Mouse (Mus musculus) hindbrain, postnatal 0 days (tissue): ENCODE data around the gene Atp8a2. TPM values are rescaled to one million over a fixed set of nuclear protein-coding genes. Genes with fewer than 3 reads are reported as not detected.

Experiments
- ATAC-seq: fragments of 200-750 bp; cut with Nextera tagmentation; 2 replicates; pipeline ENCODE4 v1.8.0; 2017; ENCODE audit warnings: mild to moderate bottlenecking, moderate TSS enrichment, moderate library complexity
- DNase-seq: peaks from one replicate; pipeline ENCODE4 v3.0.0-alpha.2; 2015; ENCODE audit warnings: low spot score
- H3K27ac ChIP-seq: fragments of 300-500 bp; sonication (generic); 2 replicates; pipeline ENCODE4 v1.5.1; 2014; ENCODE audit warnings: mild to moderate bottlenecking
- H3K27me3 ChIP-seq: fragments of 300-500 bp; sonication (generic); 2 replicates; pipeline ENCODE4 v1.6.1; 2014; ENCODE audit warnings: low read length, mixed read lengths; ENCODE audit not compliant: insufficient read depth
- H3K36me3 ChIP-seq: fragments of 300-500 bp; sonication (generic); 2 replicates; pipeline ENCODE4 v1.6.1; 2014; ENCODE audit warnings: low read length, mixed read lengths; ENCODE audit not compliant: insufficient read depth
- H3K4me1 ChIP-seq: fragments of 300-500 bp; sonication (generic); 2 replicates; pipeline ENCODE4 v1.6.1; 2014; ENCODE audit warnings: antibody characterized with exemption, low read length, mixed read lengths; ENCODE audit not compliant: insufficient read depth
- H3K4me2 ChIP-seq: fragments of 300-500 bp; sonication (generic); 2 replicates; pipeline ENCODE4 v1.6.1; 2014; ENCODE audit warnings: low read depth, mild to moderate bottlenecking, low read length, moderate library complexity, mixed read lengths
- H3K4me3 ChIP-seq: fragments of 300-500 bp; sonication (generic); 2 replicates; pipeline ENCODE4 v1.5.1; 2014; ENCODE audit warnings: low read length
- H3K9ac ChIP-seq: fragments of 300-500 bp; sonication (generic); replicated peaks from 2 replicates; pipeline ENCODE4 v1.6.1; 2014; ENCODE audit warnings: mild to moderate bottlenecking, low read length, moderate library complexity, mixed read lengths
- H3K9me3 ChIP-seq: fragments of 300-500 bp; sonication (generic); 2 replicates; pipeline ENCODE4 v1.6.1; 2016; ENCODE audit warnings: low read length, mixed read lengths
- CTCF ChIP-seq: IDR thresholded peaks from 2 replicates; pipeline ENCODE4 v1.5.1; 2016; ENCODE audit warnings: antibody characterized with exemption, control low read depth, low read depth
- WGBS: fragments of 180-500 bp; shearing (Covaris S2); extraction: QIAGEN DNeasy Blood & Tissue Kit; methylation state at CpG from one replicate; pipeline ENCODE4 v1.1.7; 2014; 5-methylcytosine and 5-hydroxymethylcytosine counted together
- polyA plus RNA-seq: library from polyadenylated mRNA; unstranded; fragments of >200 nt; fragmentation: Nextera tagmentation; extraction: Ambion mirVana; gene quantifications from 2 replicates; pipeline ENCODE4 v1.2.1, GENCODE M21; 2015
- total RNA-seq: library from RNA; depleted of rRNA; stranded (reverse); fragments of >200 nt; gene quantifications from 2 replicates; pipeline ENCODE4 v1.2.3, GENCODE M21; 2014

Gene Atp8a2
- total and polyA plus RNA-seq, 2 experiments from 2014 or later: 29.1 to 41.7 TPM

- Histone ChIP-seq H3K4me2 (no peak overlapping the region), H3K27me3 (no peaks in the 10 kb centered on the region), H3K36me3 (no peaks in the 10 kb centered on the region), H3K4me1 (no peaks in the 10 kb centered on the region), H3K9me3 (no peaks in the 10 kb centered on the region), H3K9ac (no peak overlapping the region), H3K27ac (no peak overlapping the region), H3K4me3 (no peak overlapping the region)
- DNase-seq (no peak), ATAC-seq (no peak)
- no peak for TF ChIP-seq CTCF
- 93% methylated on average over 5 of the region's 5 CpGs for WGBS
Measured at GRCm38 (mm10) chr14:59964569-59964968, 232.4 kb downstream of the Atp8a2 start.

DNA sequence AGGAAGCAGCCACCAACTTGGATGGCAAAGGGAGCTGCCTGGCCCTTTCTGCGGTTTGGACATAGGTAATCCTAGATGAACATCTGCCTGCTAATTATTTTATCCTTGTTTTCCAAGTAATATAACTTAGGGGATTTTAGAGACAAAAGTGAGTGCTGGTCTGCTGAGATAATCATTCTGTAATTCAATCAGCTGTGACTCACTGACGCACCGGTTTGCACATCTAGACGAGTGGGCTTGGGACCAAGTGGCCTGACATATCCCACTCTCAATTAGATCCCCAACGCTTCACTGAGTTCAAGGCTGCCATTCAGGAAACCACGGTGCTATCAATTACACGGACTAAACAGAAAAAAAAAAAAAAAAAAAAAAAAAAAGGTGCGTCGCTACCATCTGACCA, 236.0 kb downstream of the Atp8a2 start:
- Histone ChIP-seq H3K9me3 (no peaks in the 10 kb centered on the region), H3K4me3 (no peak overlapping the region), H3K27me3 (no peaks in the 10 kb centered on the region), H3K4me1 (no peaks in the 10 kb centered on the region), H3K4me2 (no peak overlapping the region), H3K9ac (no peak overlapping the region), H3K27ac (no peak overlapping the region), H3K36me3 (no peaks in the 10 kb centered on the region)
- WGBS: 32% methylated on average over 9 of the region's 9 CpGs
- TF ChIP-seq CTCF: no peak
- ATAC-seq (no peak), DNase-seq (no peak)

GRCm38 (mm10) chr14:59960214-59960890, 236.6 kb downstream of the Atp8a2 start:
- DNase-seq (no peak), ATAC-seq (0 out of 2 replicates have a peak, but pooled peaks have one; percentile 27)
- H3K36me3 ChIP-seq: no peaks in the 10 kb centered on the region
- no peaks in the 10 kb centered on the region for H3K9me3 ChIP-seq
- no peak overlapping the region for H3K9ac ChIP-seq
- no peaks in the 10 kb centered on the region for H3K27me3 ChIP-seq
- H3K4me1 ChIP-seq: no peaks in the 10 kb centered on the region
- TF ChIP-seq CTCF: no peak
- no peak overlapping the region for H3K27ac ChIP-seq
- whole genome bisulfite sequencing: 53% methylated on average over 9 of the region's 9 CpGs
- no peak overlapping the region for H3K4me3 ChIP-seq
- H3K4me2 ChIP-seq: no peak overlapping the region

DNA sequence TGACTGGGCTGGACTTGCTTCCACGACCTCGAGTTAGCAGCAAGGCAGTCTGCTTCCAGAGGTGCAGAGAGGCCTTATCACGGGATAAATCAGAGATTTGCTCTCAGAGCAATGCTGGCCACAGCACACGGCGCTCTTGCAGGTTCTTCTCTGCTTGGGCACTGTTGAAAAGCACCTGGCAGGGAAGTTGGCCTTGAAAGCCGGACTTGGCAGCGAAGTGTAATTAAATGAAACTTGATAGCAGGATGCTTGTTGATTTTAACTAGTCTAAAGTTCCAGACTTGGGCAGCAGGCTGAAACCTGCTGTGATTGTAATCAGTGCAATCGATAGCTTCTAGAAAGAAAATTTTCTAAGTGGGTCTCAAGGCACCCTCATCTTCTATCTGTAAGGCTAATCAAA, 237.3 kb downstream of the Atp8a2 start:
- DNase-seq: no peak
- Histone ChIP-seq H3K4me1 (no peaks in the 10 kb centered on the region), H3K4me3 (no peak overlapping the region), H3K9ac (no peak overlapping the region), H3K4me2 (no peak overlapping the region), H3K36me3 (no peaks in the 10 kb centered on the region), H3K27me3 (no peaks in the 10 kb centered on the region), H3K9me3 (no peaks in the 10 kb centered on the region), H3K27ac (no peak overlapping the region)
- no peak for ATAC-seq
- no peak for TF ChIP-seq CTCF
- WGBS: 63% methylated on average over 8 of the region's 8 CpGs

DNA sequence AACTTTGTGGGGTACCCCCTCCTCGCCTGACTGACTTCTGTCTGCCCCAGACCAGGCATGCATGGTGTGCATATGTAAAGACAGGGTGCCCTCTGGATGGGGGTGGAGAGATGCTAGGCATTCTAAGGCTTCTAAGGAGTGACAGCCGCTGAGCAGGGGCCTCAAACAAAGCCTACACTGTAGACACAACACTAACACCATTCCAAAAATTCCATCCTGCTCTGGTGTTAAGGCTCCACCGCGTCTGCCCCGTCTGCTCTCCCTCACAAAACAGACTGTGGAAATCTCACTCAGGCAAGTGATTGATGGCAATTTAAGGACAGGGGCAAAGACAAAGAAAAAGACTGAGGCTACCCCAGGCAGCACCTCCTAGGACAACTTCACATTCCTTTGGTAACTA, 247.0 kb downstream of the Atp8a2 start:
- no peaks in the 10 kb centered on the region for H3K4me1 ChIP-seq
- H3K27me3 ChIP-seq: no peaks in the 10 kb centered on the region
- no peak overlapping the region for H3K4me3 ChIP-seq
- 17% methylated on average over 5 of the region's 5 CpGs for WGBS
- H3K9me3 ChIP-seq: no peaks in the 10 kb centered on the region
- ATAC-seq (no peak), DNase-seq (no peak)
- no peaks in the 10 kb centered on the region for H3K36me3 ChIP-seq
- TF ChIP-seq CTCF: no peak
- no peak overlapping the region for H3K27ac ChIP-seq
- H3K4me2 ChIP-seq: no peak overlapping the region
- H3K9ac ChIP-seq: no peak overlapping the region

- ATAC-seq (peak; percentile 90), DNase-seq (peak; percentile 90)
- H3K4me2 ChIP-seq: no peak overlapping the region
- no peaks in the 10 kb centered on the region for H3K27me3 ChIP-seq
- H3K4me1 ChIP-seq: no peaks in the 10 kb centered on the region
- no peak overlapping the region for H3K27ac ChIP-seq
- WGBS: 38% methylated on average over 7 of the region's 7 CpGs
- peak; percentile 90 for TF ChIP-seq CTCF
- H3K9ac ChIP-seq: no peak overlapping the region
- no peaks in the 10 kb centered on the region for H3K36me3 ChIP-seq
- H3K9me3 ChIP-seq: no peaks in the 10 kb centered on the region
- no peak overlapping the region for H3K4me3 ChIP-seq
Measured at GRCm38 (mm10) chr14:59942864-59943611, 253.9 kb downstream of the Atp8a2 start.

DNA sequence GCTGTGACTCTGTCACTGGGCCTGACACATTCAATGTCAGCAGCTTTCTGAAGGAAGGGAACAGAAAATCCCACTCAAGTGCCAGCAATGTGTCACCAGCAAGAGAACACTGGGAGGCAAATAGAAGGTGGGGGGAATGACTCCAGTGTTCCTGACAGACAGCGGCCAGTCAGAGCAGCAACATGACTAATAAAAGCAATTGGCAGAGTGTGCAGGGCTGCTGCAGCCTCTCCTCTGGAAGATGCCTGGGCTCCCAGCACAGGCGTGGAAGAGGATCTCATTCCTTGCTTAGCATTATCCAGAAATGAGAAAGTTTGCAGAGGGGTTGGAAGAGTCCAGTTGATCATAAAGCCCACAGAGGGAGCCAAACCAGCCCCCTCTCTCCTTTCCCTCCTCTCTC, 254.8 kb downstream of the Atp8a2 start:
- no peak overlapping the region for H3K4me3 ChIP-seq
- TF ChIP-seq CTCF: no peak
- DNase-seq (no peak), ATAC-seq (no peak)
- no peaks in the 10 kb centered on the region for H3K4me1 ChIP-seq
- H3K9ac ChIP-seq: no peak overlapping the region
- no peak overlapping the region for H3K27ac ChIP-seq
- no peaks in the 10 kb centered on the region for H3K27me3 ChIP-seq
- no peaks in the 10 kb centered on the region for H3K36me3 ChIP-seq
- 65% methylated on average over 2 of the region's 2 CpGs for WGBS
- no peaks in the 10 kb centered on the region for H3K9me3 ChIP-seq
- no peak overlapping the region for H3K4me2 ChIP-seq
